In the genomic region with DNA sequence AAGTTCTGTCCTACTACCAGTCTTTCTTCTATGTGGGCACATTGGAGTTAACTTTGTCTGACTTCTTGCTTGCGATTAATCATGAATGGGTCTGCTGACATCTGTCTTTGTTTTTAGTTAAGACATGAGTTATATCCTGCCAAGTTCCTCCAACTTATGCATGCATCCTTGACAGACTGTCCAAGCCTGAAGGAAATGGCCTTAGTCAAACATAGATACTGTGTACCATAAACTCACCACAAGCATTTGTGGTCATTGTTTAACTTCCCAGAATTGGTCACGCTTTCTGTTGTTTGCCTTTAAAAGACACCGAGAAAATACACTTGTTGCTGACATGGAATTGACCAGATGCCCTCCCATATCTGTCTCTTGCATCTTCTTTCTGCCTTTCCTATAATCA, we compare ENCODE assay signal across 25 mouse cellular contexts.
"Had no signal": no experiment of that assay in that cellular context is flagged by ENCODE, and none has a peak within 500 bp of the region (broad histone marks: within the 10 kb centered on the region; RNA-seq: fewer than 3 reads in every experiment).

No protein-coding gene starts in this region.

- ATAC-seq: liver, embryonic 12.5 days; liver, postnatal 0 days; lung, postnatal 0 days; midbrain, embryonic 13.5 days; midbrain, embryonic 15.5 days; midbrain, embryonic 16.5 days had no signal

- H3K27me3 ChIP-seq: limb, embryonic 12.5 days; limb, embryonic 13.5 days; limb, embryonic 15.5 days; liver, embryonic 12.5 days; liver, embryonic 13.5 days; liver, embryonic 15.5 days; lung, embryonic 15.5 days; megakaryocyte, embryonic 14.5 days; midbrain, embryonic 12.5 days; midbrain, embryonic 13.5 days; midbrain, embryonic 15.5 days; neural tube, embryonic 12.5 days had no signal

- DNase-seq: left cerebral cortex, postnatal 4 days; liver; liver, embryonic 13.5 days; liver, postnatal 0 days; lung, adult 18-20 months; lung, adult 2 months; lung, embryonic 14.5 days; lung, postnatal 10 days; lung, postnatal 14 days; lung, postnatal 36 days; lung, postnatal 4 days; midbrain, embryonic 14.5 days had no signal
